Mouse (Mus musculus) stomach, embryonic 16.5 days (tissue): ENCODE results near the gene Inka2. TPM values are rescaled to one million over a fixed set of nuclear protein-coding genes. Genes with fewer than 3 reads are reported as not detected.

Experiments
- ATAC-seq: fragments of 200-750 bp; cut with Nextera tagmentation; 2 replicates; pipeline ENCODE4 v1.8.0; 2017; ENCODE audit warnings: moderate number of reproducible peaks, moderate TSS enrichment; ENCODE audit not compliant: insufficient read depth, low FRiP score
- H3K27ac ChIP-seq: fragments of 300-500 bp; sonication (generic); 2 replicates; pipeline ENCODE4 v1.5.1; 2014; ENCODE audit warnings: low read length
- H3K27me3 ChIP-seq: fragments of 300-500 bp; sonication (generic); 2 replicates; pipeline ENCODE4 v1.6.1; 2014; ENCODE audit warnings: low read length, control low read depth, mixed read lengths; ENCODE audit not compliant: control insufficient read depth, insufficient read depth
- H3K36me3 ChIP-seq: fragments of 300-500 bp; sonication (generic); 2 replicates; pipeline ENCODE4 v1.6.1; 2014; ENCODE audit warnings: low read length; ENCODE audit not compliant: control insufficient read depth, insufficient read depth
- H3K4me1 ChIP-seq: fragments of 300-500 bp; sonication (generic); 2 replicates; pipeline ENCODE4 v1.6.1; 2014; ENCODE audit warnings: low read length, control low read depth, mixed read lengths; ENCODE audit not compliant: control insufficient read depth, insufficient read depth
- H3K4me2 ChIP-seq: fragments of 300-500 bp; sonication (generic); 2 replicates; pipeline ENCODE4 v1.6.1; 2014; ENCODE audit warnings: low read depth, low read length, mixed read lengths
- H3K4me3 ChIP-seq: fragments of 300-500 bp; sonication (generic); replicated peaks from 2 replicates; pipeline ENCODE4 v1.5.1; 2014; ENCODE audit warnings: mild to moderate bottlenecking, low read length
- H3K9ac ChIP-seq: fragments of 300-500 bp; sonication (generic); 2 replicates; pipeline ENCODE4 v1.6.1; 2014; ENCODE audit warnings: low read length
- H3K9me3 ChIP-seq: fragments of 300-500 bp; sonication (generic); replicated peaks from 2 replicates; pipeline ENCODE4 v1.6.1; 2016; ENCODE audit warnings: low read length, control low read depth; ENCODE audit not compliant: control insufficient read depth
- WGBS: fragments of 180-500 bp; shearing (Covaris S2); extraction: QIAGEN DNeasy Blood & Tissue Kit; methylation state at CpG from one replicate; pipeline ENCODE4 v1.1.7; 2014; 5-methylcytosine and 5-hydroxymethylcytosine counted together
- polyA plus RNA-seq: library from polyadenylated mRNA; unstranded; fragments of >200 nt; fragmentation: Nextera tagmentation; extraction: Ambion mirVana; gene quantifications from 2 replicates; pipeline ENCODE4 v1.2.1, GENCODE M21; 2015

Gene Inka2
- polyA plus RNA-seq, 1 experiment from 2014 or later, result 4.9 TPM

GRCm38 (mm10) chr3:105705061-105705549, 706 bp downstream of the Inka2 start:
- Histone ChIP-seq H3K27ac (peak overlapping the region; percentile 73), H3K4me1 (peaks cover 16% of the 10 kb centered on the region)

GRCm38 (mm10) chr3:105705561-105705960, 1.2 kb downstream of the Inka2 start:
- Histone ChIP-seq H3K27me3 (peaks cover 3% of the 10 kb centered on the region; the same call in 1 of the 2 replicates), H3K4me3 (peak overlapping the region; percentile 56), H3K4me1 (peaks cover 18% of the 10 kb centered on the region), H3K9me3 (no peaks in the 10 kb centered on the region), H3K36me3 (no peaks in the 10 kb centered on the region), H3K27ac (no peak overlapping the region), H3K4me2 (peak overlapping the region; percentile 98), H3K9ac (peak overlapping the region; percentile 79)
- WGBS, result 45% methylated on average over 3 of the region's 3 CpGs
- ATAC-seq, result no peak

More at GRCm38 (mm10) chr3:105705061-105705549, 706 bp downstream of the Inka2 start:
- peak; percentile 59 for ATAC-seq
- Histone ChIP-seq H3K36me3 (no peaks in the 10 kb centered on the region), H3K27me3 (peaks cover 3% of the 10 kb centered on the region; the same call in 1 of the 2 replicates), H3K4me2 (peak overlapping the region; percentile 98), H3K9ac (peak overlapping the region; percentile 79), H3K9me3 (no peaks in the 10 kb centered on the region), H3K4me3 (peak overlapping the region; percentile 56)
- WGBS, result under 1% methylated on average over 28 of the region's 28 CpGs

GRCm38 (mm10) chr3:105706366-105707020, 2.1 kb downstream of the Inka2 start:
- Histone ChIP-seq H3K36me3 (no peaks in the 10 kb centered on the region), H3K27ac (no peak overlapping the region), H3K4me3 (peak overlapping the region; percentile 56; the same call in 1 of the 2 replicates), H3K9me3 (no peaks in the 10 kb centered on the region), H3K4me2 (peak overlapping the region; percentile 98), H3K27me3 (peaks cover 3% of the 10 kb centered on the region; the same call in 1 of the 2 replicates), H3K9ac (no peak overlapping the region), H3K4me1 (peaks cover 15% of the 10 kb centered on the region)
- no peak for ATAC-seq
- 54% methylated on average over 4 of the region's 4 CpGs for WGBS

- Histone ChIP-seq H3K4me3 (no peak overlapping the region), H3K27ac (no peak overlapping the region), H3K36me3 (no peaks in the 10 kb centered on the region), H3K9me3 (no peaks in the 10 kb centered on the region), H3K4me1 (peaks cover 11% of the 10 kb centered on the region; the same call in 1 of the 2 replicates), H3K4me2 (no peak overlapping the region), H3K27me3 (0 out of 2 replicates have a peak, but pooled peaks cover 3% of the 10 kb centered on the region), H3K9ac (no peak overlapping the region)
- 38% methylated on average over 7 of the region's 7 CpGs for WGBS
- ATAC-seq, result no peak
These were observed 3.2 kb downstream of the Inka2 start for GRCm38 (mm10) chr3:105707590-105707989.

GRCm38 (mm10) chr3:105710246-105710645, 5.8 kb downstream of the Inka2 start:
- Histone ChIP-seq H3K27ac (no peak overlapping the region), H3K4me3 (no peak overlapping the region), H3K9me3 (no peaks in the 10 kb centered on the region), H3K4me2 (no peak overlapping the region), H3K36me3 (no peaks in the 10 kb centered on the region), H3K27me3 (no peaks in the 10 kb centered on the region), H3K4me1 (peaks cover 11% of the 10 kb centered on the region; the same call in 1 of the 2 replicates), H3K9ac (no peak overlapping the region)
- peak; percentile 51; the same call in 1 of the 2 replicates for ATAC-seq
- WGBS, result 60% methylated on average over 6 of the region's 6 CpGs

GRCm38 (mm10) chr3:105711741-105712140, 7.3 kb downstream of the Inka2 start:
- ATAC-seq, result no peak
- 61% methylated on average over 7 of the region's 7 CpGs for WGBS
- H3K4me3 ChIP-seq, result no peak overlapping the region
- no peak overlapping the region for H3K9ac ChIP-seq
- no peaks in the 10 kb centered on the region for H3K9me3 ChIP-seq
- no peaks in the 10 kb centered on the region for H3K36me3 ChIP-seq
- no peak overlapping the region for H3K4me2 ChIP-seq
- peaks cover 5% of the 10 kb centered on the region; the same call in 1 of the 2 replicates for H3K4me1 ChIP-seq
- no peaks in the 10 kb centered on the region for H3K27me3 ChIP-seq
- H3K27ac ChIP-seq, result no peak overlapping the region

- Histone ChIP-seq H3K4me1 (peaks cover 5% of the 10 kb centered on the region; the same call in 1 of the 2 replicates), H3K36me3 (no peaks in the 10 kb centered on the region), H3K4me2 (no peak overlapping the region), H3K9ac (no peak overlapping the region), H3K4me3 (no peak overlapping the region), H3K9me3 (no peaks in the 10 kb centered on the region), H3K27ac (no peak overlapping the region), H3K27me3 (no peaks in the 10 kb centered on the region)
- ATAC-seq, result no peak
These were observed 8.4 kb downstream of the Inka2 start for GRCm38 (mm10) chr3:105712827-105713226.

- no peak overlapping the region for H3K4me3 ChIP-seq
- no peaks in the 10 kb centered on the region for H3K36me3 ChIP-seq
- no peak overlapping the region for H3K27ac ChIP-seq
- no peak for ATAC-seq
- 21% methylated on average over 8 of the region's 8 CpGs for WGBS
- 0 out of 2 replicates have a peak overlapping the region, but pooled peaks have one; percentile 24 for H3K9ac ChIP-seq
- no peak overlapping the region for H3K4me2 ChIP-seq
- H3K27me3 ChIP-seq, result no peaks in the 10 kb centered on the region
- no peaks in the 10 kb centered on the region for H3K9me3 ChIP-seq
- H3K4me1 ChIP-seq, result 0 out of 2 replicates have a peak, but pooled peaks cover 5% of the 10 kb centered on the region
These were observed 9.9 kb downstream of the Inka2 start for GRCm38 (mm10) chr3:105714091-105714819.

GRCm38 (mm10) chr3:105714820-105715167, 10.4 kb downstream of the Inka2 start:
- Histone ChIP-seq H3K36me3 (no peaks in the 10 kb centered on the region), H3K4me3 (no peak overlapping the region), H3K9me3 (no peaks in the 10 kb centered on the region), H3K4me1 (0 out of 2 replicates have a peak, but pooled peaks cover 5% of the 10 kb centered on the region), H3K27ac (no peak overlapping the region), H3K9ac (no peak overlapping the region), H3K4me2 (no peak overlapping the region), H3K27me3 (no peaks in the 10 kb centered on the region)
- no peak for ATAC-seq
